Mouse (Mus musculus) spleen, adult 2 months (tissue): Measurements from ENCODE around the gene Ntm.

Experiments
- CTCF ChIP-seq: fragments of 200-500 bp; IDR thresholded peaks from 2 replicates; pipeline ENCODE4 v1.5.1; 2011; ENCODE audit warnings: mild to moderate bottlenecking, inconsistent platforms; ENCODE audit not compliant: insufficient read depth, insufficient read length, insufficient replicate concordance; ENCODE audit errors: extremely low read depth
- POLR2A ChIP-seq: fragments of 200-500 bp; IDR thresholded peaks from 2 replicates; pipeline ENCODE4 v1.6.1; 2011; ENCODE audit warnings: low read depth, low read length, inconsistent platforms

GRCm38 (mm10) chr9:29145901-29146300, 817.0 kb downstream of the Ntm start:
- TF ChIP-seq POLR2A, result no peak
- no peak for TF ChIP-seq CTCF
